Mouse (Mus musculus) thymus, adult 18-20 months (tissue): Measurements from ENCODE around the gene Card10.

Experiments used
- DNase-seq, 2 experiments: peaks; one replicate each; pipeline ENCODE4 v3.0.0; 2022; ENCODE audit warnings: mixed read lengths in 2 of 2

Card10 gene

DNA sequence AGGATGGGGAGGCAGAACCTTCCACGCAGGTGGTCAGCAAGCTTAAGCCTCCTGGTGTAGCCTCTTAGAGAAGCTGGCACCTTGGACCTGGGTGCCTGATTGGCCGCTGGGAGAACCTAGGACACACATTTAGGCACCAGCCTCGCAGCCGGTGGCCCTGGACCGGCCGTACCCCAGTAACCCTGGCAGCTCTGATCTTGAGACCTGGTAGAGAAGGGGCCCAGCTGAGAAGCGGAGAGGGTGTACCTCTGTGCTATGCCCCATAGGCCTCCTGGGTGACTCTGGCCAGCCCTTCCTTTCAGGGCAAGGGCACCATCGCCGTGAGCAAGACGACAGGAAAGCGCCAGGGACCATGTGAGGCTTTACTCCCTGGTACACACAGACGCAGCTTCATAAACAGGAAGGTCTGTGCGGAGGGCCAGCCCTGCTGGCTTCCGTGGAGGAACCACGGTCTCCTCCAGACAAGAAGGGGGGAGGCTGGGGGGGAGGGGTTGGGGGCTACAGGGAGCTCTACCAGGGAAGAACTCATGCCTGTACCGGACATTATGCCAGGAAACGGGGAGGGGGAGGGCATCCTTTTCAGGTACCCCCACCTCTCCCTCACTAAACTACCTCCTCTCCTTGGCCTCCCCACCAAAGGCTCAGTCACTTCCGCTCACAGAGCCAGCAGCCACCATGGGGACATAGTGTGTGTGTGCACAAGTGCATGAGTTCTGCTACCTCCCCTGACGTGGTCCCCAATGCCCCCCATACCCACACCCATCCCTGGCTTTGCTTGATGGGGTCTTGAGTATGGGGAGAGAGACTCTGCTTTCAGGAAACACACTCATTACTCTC lies 31.1 kb downstream of the Card10 start:
- DNase-seq: peak; percentile 58 to 70

DNA sequence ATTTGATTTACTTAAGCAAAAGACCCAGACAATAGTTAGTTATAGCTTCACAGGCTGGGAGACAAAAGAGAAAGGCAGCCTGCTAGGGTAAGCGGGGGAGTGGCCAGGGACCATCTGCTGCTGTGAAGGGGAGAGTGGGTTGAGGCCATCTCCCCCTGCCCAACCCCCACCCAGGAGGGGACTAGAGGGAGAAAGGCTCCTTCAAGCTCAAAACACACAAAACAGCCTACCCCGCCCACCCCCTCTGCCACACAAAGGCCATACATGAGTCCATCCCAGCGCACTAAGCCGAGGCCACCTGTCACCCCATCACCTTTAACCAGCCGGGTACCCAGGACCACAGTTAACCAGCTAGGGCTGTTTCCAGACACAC lies 31.9 kb downstream of the Card10 start:
- DNase-seq: peak in 1 of 2 experiments; percentile 40

DNA sequence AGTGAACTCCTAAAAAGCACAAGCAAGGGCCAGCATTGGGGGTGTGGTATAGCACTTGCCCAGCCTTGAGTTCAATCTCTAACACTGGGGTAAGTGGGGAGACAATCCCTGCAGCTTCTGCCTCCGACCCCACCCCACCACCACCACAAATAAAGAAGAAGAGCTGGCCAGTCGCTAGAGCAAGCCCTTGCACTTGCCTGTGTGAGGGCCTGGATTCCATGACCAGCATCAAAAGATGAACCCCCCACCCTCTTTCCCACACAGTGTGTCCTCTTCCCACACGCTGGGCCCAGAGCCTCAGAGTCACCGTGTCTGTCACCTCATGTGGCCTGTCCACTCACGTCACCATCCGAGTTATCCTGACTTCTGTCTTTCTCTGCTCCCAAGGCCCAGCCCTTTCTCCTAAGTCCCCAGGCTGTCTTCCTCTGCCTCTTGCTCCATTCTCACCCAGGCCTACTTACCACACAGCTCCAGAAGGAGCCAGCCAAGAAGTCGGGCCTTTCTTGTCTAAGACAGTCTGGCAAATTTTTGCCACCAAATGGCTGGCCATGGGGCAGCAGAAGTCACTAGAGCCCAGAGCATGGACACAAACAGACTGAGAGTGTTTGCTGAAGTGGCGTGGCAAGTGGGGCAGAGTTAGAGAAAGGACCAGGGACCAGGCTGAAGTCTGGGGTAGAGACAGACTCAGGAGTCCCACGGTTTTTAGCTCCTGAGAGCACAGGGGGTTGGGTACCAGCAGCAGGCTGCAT lies 32.4 kb downstream of the Card10 start:
- DNase-seq: no peak

DNA sequence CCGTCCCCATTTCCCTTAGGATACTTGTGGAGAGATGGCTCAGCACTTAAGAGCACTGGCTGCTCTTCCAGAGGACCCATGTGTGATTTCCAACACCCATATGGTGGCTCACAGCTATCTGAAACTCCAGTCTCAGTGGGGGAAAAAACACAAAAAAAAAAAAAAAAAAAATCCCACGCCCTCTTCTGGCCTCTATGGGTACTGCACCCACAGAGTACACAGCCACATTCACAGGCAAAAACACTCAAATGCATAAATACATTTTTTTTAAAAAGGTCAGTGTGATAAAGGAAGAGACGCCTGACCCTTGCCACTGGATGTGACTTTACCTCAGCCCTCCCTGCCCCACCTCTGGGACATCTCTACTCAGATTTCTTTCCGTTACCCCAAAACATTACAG lies 33.8 kb downstream of the Card10 start:
- no peak for DNase-seq

DNA sequence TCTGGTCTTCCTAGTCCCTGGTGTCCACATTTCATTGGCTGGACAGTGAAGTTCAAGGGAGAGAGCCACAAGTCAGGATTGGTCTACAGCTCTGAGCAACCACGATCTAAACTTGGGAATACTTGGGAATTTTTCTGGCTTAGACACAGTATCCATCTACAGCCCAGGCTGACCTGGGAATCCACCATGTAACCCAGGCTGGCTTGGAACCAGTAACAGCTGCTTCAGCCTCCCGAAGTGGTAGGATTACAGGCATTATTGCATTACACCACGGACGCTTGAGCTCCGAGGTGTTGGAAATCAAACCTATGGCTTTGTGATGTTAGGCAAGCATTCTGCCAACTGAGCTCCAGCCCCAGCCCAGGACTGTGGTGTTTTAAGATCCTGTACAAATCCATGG lies 39.1 kb downstream of the Card10 start:
- no peak for DNase-seq

DNA sequence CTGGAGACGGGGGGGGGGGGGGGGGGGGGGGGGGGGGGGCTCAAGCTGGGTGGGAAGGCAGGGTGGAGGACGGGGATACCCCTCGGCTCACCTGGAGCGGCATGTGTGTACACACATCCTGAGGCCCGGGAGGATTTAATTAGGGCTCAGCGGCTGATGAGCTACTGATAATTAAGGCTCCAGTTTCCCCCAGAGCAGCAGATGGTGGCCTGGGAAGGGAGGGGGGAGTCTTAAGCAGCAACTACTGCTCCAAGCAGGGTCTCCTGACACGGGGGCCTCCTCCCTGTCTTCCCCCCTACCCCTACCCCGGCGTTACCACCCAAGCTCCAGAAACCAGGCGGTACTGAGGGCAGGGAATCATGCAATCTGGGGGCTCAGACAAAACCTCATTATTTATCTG lies 39.6 kb downstream of the Card10 start:
- DNase-seq: no peak

DNA sequence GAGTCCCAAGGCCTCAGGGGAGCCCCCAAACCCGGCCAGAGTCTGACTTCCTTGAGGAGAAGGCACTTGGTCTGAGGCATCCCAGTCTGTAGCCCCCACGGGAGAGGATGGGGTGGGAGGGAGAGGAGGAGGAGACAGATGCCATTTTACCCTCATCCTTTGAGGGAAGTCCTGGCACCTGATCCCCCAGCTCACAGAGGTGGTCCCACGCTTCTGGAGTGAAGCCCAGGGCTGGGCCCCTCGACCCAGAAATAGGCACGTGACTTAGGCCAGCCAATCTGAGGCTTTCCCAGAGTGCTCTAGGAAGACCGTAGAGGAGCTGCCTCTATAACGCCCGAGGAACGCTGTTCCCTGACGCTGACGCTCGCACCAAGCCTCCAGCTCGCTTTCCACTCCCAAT lies 41.7 kb downstream of the Card10 start:
- no peak for DNase-seq

DNA sequence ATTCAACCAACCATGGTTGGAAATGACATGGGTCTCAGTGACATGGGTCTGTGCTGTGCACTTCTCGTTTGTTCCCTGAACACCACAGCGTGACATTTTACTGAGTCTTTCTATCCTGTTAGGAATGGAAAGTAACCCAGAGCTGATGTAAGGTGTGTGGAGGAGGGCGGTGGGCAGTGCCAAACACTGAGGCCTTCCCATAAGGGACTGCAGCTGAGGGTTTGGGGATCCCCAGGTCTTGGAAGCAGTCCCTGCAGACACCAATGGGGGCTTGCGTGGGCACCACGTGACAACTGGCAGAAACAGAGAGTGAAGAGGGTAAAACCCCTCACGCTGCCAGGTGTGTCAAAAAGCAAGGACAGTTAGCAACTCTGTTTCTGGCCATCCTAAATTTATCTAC lies 44.7 kb downstream of the Card10 start:
- no peak for DNase-seq

DNA sequence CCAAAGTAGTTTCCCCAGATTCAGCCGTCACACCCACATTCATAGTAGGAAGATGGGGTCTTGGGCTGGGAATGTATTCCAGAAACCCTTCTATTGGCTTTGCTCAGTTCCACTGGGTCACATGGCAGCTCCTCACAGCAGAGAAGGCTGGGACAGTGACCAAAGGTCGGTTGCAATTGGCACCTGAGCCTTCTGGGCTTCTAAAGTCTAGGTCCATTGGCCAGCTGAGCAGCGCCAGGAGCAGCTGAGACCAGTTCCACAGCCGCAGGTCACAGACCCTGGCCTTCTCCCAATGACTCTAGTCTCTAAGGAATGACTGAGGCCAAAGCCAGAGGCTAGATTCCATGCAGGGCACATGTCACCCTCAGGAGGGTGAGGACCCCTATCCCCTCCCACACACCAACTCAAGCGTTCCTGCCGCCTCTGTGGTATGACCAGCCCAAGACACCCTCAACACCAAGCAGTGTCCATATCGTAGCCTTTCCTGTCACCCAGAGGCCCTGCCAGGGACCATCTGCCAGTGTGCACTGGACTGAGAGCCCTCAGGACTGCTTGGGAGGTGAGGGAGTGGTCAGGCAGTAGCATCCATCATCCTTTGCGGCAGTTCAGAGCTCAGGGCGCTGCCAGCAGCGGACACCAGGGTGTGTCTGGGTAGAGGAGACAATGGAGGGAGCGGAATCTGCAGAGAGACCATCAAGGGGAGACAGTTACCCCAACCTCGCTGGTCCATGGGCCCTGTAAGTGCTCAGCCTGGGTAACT lies 46.7 kb downstream of the Card10 start:
- no peak for DNase-seq

DNA sequence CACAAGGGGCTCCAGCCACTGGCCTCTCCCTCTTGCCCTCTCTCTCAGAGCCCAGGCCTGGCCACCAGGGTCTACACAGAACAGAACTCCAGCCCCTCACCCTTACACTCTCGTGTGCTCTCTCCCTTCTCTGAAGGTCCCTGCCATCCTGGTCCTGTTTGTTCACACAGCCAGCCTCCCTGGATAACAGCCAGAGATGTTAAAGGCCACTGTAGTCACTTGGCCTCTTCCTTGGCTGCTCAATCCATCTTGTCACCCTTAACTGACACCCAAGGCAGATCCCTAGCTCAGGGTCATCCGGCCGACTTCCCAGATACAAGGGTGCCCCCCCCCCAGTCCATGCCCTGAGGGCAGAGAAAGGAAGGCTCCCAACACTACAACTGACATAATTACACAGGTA lies 47.6 kb downstream of the Card10 start:
- DNase-seq: no peak

DNA sequence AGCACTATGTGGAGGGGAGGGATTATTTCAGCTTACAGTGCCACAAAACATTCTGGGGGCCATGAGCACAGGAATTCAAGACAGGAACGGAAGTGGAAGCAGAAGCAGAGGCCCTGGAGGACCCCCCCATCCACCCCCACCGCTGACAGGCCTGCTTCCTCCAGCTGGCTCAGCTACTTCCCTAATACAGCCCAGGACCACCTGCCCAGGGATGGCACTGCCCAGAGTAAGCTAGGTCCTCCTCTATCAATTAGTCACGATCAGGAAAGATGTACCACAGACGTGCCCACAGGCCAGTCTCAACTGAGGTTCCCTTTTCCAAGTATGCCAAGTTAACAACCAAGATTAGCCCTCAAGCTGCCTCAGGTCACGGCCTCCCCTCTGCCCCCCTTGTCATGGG lies 48.7 kb downstream of the Card10 start:
- DNase-seq: no peak

DNA sequence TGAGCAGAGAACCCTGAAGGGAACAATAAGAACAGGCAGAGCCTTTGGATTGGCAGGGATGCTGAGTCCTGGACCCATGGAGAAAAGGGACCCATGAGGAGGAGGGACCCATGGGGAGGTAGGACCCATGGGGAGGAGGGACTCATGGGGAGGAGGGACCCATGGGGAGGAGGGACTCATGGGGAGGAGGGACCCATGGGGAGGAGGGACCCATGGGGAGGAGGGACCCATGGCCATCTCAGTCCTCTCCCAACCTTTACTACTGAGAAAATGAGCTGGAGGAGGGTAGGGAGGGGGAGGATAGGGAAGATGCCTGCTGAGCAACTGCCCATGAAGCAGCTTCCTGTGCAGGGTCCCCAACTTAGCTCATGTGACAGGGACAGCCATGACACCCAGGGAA lies 49.9 kb downstream of the Card10 start:
- no peak for DNase-seq

DNA sequence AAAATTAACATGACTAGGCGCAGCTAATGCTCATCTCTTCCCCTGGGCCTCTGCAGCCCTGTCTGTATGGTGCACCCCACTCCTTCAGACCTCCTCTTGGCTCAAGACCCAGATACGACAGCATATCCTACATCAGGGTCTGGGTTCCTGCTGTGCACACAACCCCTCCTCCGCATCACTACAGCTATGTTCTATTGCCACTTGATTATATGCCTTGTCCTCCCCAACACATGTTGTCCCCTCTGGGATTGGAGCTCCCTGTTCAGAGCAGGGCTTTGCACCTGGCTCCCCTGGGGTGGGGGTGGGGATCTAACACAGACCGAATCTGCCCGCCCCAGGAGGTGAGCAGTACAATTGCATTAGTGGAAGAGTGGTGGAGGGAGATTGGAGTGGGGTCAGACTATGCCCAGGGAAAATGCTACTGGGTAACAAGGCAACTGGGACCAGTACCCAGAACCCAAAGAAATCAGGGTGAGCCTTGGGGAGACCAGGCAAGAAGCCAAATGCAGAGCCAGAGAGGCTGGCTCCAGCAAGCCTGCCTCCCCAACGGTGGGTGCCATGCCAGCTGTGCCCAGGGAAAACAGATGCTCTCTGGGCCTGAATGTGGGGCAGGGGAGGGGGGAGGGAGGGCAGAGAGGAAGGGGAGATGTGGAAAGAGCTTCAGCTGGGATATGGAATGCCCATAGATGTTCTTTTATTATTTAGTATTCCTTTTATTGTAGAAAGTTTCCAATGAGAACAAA lies 52.1 kb downstream of the Card10 start:
- no peak for DNase-seq

DNA sequence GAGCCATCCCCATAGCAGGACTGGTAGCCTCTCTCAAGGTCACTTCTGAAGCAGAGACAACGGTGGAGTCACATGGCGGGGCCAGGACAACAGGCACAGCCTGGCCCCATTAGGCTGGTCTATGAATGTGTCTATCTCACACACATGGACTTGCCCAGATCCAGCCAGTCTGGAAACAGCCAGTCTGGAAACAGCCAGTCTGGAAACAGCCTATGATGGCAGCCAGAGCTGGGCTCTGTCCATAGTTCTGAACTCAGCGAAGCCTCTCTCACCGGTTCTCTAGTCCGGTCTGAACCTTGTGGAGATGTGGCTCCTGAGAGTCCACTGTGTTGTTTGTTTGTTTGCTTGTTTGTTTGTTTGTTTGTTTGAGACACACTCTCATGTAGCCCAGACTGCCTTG lies 53.0 kb downstream of the Card10 start:
- DNase-seq: no peak

DNA sequence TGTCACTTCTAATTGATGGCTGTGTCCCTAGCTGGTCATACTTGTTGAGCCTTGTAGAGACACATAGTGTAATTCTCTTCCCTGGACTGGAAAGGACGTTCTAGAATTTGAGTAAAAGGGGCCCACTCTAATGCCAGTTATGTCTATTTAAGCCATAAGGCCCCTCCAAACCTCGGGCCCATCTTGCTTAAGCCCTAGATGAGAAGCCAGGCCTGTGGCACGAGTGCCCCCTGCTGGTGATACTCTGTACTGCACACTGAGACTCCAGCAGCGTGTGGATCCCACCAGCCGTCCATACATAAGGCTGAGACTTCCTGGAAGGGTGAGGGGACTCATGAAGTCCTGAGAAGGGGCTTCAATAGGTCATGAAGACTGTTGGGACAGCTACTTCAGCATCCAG lies 58.6 kb downstream of the Card10 start:
- peak; percentile 44 to 59 for DNase-seq

DNA sequence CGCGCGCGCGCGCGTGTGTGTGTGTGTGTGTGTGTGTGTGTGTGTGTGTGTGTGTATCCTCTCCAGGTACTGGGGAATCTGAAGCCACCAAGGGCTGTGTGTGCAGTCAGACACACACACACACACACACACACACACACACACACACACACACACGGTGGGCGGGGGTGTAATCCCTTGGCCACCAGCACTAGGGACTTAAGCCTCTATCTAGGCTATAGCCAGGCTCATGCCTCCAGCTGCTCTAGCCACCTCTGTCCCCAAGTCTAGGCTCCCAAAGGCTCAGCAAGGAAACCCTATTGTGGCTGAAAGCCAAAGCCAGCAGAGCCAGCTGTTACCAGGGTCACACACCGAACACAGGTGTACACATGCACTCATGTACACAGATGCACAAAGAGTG lies 60.0 kb downstream of the Card10 start:
- DNase-seq: no peak

DNA sequence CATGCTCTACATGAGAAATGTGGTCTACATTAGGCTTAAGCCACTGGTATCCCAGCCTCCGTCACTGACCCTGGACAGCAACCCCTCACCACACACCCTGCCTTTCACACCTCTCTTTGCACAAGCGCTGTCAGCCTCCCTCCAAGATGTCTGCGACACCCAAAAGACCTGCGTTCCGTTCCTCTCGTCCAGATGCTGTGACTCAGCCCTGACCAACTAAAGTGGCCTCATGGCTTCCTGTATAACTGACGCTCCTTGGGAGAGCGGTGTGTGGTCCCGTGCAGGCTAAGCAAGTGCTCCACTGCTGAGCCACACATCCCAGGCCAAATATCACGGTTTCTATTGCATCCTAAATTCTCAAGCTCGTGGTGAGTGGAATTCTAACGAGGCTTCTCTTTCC lies 62.2 kb downstream of the Card10 start:
- DNase-seq: no peak

DNA sequence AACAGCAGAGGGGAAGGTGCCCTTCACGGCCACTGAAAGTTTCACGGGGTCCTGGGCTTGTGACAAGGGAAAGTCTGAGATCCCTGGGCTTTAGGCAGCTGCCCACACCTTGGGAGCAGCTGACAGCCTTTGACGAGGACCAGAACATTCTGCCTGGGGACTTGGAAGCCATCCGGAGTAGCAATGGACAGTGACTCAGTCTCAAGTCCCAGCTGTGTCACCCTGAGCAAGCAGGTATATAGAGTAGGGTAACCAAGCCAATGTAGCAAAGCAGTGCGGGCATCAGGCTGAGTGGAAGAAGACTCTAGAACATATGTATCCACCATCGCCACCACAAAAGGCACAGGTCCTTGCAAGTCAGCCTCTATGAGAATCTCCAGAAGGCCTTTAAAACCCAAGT lies 65.7 kb downstream of the Card10 start:
- DNase-seq: no peak

DNA sequence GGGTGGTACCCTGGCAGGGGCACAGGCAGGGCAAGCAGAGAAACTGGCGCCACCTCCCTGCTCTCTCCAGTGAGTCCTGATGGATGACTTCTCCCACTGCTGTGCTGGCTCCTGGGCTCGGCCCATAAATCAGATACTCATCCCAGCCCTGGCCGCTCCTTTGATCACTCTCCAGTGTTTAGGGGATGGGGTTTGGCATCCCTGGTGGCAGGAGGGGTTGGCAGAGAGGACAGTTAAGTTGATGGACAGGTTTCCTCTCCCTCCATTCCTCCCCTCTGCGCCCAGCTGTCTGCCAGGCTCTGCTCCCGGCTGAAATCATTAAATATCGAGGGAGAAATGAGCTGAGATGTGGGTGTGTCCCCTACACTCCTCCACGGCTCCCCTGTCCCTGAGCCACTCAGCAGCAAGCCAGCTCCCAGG lies 66.2 kb downstream of the Card10 start:
- no peak for DNase-seq

DNA sequence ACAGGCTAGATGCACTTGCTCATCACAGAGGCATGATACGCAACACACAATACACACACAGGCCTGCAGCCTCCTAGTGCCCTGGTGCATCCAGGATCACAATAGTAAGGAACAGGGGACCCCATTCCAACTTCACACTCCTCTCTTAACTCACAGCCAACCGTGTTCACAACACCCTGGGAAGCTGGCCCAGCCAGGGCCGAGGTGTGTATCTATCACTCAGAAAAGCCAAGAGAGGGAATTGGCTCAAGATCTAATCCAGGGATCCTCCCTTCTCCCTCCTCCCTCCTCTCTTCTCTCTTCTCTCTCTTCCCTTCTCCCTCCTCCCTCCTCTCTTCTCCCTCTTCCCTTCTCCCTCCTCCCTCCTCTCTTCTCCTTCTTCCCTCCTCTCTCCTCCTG lies 66.7 kb downstream of the Card10 start:
- DNase-seq: no peak

DNA sequence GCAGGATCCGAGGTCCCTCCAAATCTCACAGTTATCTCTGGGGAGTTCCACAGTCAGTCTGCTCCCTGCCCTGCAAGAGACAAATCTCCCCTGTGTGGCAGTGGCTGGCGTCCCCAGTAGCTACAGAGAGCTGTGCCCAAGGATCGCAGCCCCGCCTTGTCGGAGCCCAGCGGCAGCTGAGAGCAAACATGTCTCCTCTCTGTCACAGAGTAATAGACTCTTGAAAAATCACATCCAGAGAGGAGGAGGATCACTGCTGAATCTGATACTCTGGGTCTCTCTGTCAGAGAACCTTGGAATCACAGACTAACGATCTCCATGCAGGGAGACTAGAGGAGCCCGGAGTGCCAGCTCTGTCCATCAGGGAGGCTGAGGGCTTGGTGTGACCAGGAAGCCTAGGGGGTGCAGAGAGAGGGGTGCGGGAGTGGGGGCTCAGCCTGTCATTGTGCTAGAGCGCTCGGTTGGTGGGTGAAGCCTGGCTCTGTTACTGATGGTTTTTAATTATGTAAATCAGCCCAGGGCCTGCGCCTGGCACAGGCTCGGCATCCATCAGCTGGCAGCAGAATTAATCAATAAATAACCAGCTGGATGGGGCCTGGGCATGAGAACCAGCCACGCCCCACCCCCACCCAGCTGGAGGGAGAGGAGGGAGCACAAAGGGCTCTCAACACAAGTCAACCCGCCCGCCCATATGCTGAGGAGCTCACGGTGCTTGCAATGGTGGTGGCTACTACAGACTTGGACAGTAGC lies 67.2 kb downstream of the Card10 start:
- DNase-seq: no peak

DNA sequence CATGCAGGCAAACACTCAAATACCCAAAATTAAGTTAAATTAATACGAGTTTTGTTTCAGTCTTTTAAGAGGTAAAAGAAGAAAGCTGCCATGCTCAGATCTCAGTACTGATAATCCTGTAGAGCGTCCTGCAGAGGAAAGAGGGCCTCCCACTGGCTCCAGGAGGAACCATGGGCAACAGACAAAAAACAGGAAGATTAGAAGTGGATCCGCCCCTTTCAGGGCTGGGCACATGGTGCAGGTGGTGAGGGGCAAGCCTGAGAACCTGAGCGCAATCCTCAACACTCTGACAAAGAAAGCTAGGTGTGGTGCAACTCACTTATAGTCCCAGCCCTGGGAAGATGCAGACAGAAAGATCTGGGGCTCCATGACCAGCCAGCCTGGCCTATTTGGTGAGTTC lies 71.0 kb downstream of the Card10 start:
- DNase-seq: no peak
